Mouse (Mus musculus): ENCODE data around the gene Fpgt. TPM values are rescaled to one million over a fixed set of nuclear protein-coding genes. Genes with fewer than 3 reads are reported as not detected.

The Fpgt gene
- polyA plus RNA-seq, 2 experiments, result 12.1 to 16.5 TPM

DNA sequence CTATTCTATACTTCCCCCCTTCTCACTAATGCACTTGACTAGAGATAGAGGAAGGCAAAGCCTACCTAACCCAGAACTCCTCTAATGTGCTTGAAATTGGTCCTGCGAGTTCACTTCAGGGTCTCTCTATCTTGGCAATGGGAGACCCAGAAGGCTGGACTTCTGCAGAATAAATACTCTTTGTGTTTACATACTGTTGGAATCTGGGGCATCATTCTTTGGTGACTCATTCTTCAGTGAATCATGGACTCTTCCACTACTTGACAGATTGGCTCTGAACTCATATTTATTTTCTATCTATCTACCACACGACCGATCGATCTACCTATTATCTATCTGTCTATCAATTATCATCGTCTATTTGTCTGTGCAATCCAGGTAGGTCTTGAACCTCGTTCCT, 1.1 kb downstream of the Fpgt start:
- 92% methylated on average over 6 of the region's 6 CpGs for WGBS
- ATAC-seq (ENCODE audit: low FRiP score, low read depth), result no peak
- H3K4me3 ChIP-seq (replicated peaks; ENCODE audit: low read length), result peak overlapping the region; percentile 64

DNA sequence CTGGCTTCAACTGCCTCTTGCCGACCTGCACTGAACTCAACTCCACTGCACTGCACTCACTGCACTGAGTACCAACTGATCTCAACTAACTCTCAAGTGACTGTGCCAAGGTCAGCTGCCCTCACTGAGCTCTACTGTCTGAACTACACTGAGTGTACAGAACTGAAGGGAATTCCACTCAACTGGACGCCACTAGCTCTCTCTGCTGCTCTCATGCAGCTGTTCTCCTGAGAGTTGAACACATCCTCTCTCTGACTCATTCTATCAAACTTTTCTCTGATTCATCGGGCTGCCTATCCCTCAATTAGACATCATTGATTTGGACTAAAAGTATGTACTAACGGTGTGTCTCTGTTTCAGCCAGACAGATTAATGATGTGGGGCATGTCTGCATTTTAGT, 15.3 kb downstream of the Fpgt start:
- Histone ChIP-seq H3K36me3 (ENCODE audit: control insufficient read depth, insufficient read depth, low read length) (no peaks in the 10 kb centered on the region), H3K27ac (replicated peaks; ENCODE audit: low read depth, low read length) (no peak overlapping the region), H3K4me1 (ENCODE audit: control insufficient read depth, insufficient read depth, low read length) (no peaks in the 10 kb centered on the region), H3K4me3 (replicated peaks; ENCODE audit: low read length) (no peak overlapping the region), H3K9ac (ENCODE audit: low read depth, low read length, severe bottlenecking) (no peak overlapping the region), H3K4me2 (replicated peaks; ENCODE audit: low read depth, low read length, severe bottlenecking) (no peak overlapping the region), H3K27me3 (ENCODE audit: control insufficient read depth, insufficient read depth, low read length) (no peaks in the 10 kb centered on the region), H3K9me3 (ENCODE audit: control insufficient read depth, low read length) (no peaks in the 10 kb centered on the region)
- WGBS, result 83% methylated on average over 4 of the region's 4 CpGs
- DNase-seq (ENCODE audit: low spot score) (no peak), ATAC-seq (ENCODE audit: low FRiP score, low read depth) (no peak)
- no peak for TF ChIP-seq POLR2A (IDR thresholded peaks at IDR 0.05; ENCODE audit: borderline replicate concordance, extremely low read depth, insufficient read depth, insufficient read length)

More for the DNA sequence above, 1.1 kb downstream of the Fpgt start:
- H3K27me3 ChIP-seq (ENCODE audit: control insufficient read depth, insufficient read depth, low read length), result no peaks in the 10 kb centered on the region
- no peak overlapping the region for H3K9ac ChIP-seq (ENCODE audit: low read depth, low read length, severe bottlenecking)
- H3K27ac ChIP-seq (replicated peaks; ENCODE audit: low read depth, low read length), result no peak overlapping the region
- no peaks in the 10 kb centered on the region for H3K9me3 ChIP-seq (ENCODE audit: control insufficient read depth, low read length)
- no peak for DNase-seq (ENCODE audit: low spot score)
- H3K4me1 ChIP-seq (ENCODE audit: control insufficient read depth, insufficient read depth, low read length), result 0 out of 2 replicates have a peak, but pooled peaks cover 2% of the 10 kb centered on the region
- peak overlapping the region; percentile 67 for H3K4me2 ChIP-seq (replicated peaks; ENCODE audit: low read depth, low read length, severe bottlenecking)
- H3K36me3 ChIP-seq (ENCODE audit: control insufficient read depth, insufficient read depth, low read length), result peaks cover 16% of the 10 kb centered on the region
- TF ChIP-seq POLR2A (IDR thresholded peaks at IDR 0.05; ENCODE audit: borderline replicate concordance, extremely low read depth, insufficient read depth, insufficient read length), result no peak

DNA sequence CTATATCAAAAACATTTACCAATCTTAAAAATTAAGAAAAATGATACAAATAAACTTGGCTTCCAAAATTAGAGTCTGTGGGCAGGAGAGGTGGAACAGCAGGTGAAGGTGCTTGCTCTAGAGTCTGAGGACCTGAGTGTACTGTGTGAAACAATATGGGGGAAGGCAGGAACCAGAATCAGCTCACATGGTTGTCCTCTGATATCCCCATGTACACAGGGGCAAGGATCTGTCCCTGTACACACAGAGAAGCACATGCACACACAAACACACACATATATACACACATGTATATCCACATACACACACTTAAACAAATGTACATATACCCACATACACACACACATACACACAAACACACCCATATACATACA, 33.8 kb downstream of the Fpgt start:
- Histone ChIP-seq H3K9me3 (ENCODE audit: control insufficient read depth, low read length) (no peaks in the 10 kb centered on the region), H3K4me1 (ENCODE audit: control insufficient read depth, insufficient read depth, low read length) (no peaks in the 10 kb centered on the region), H3K36me3 (ENCODE audit: control insufficient read depth, insufficient read depth, low read length) (no peaks in the 10 kb centered on the region), H3K4me2 (replicated peaks; ENCODE audit: low read depth, low read length, severe bottlenecking) (no peak overlapping the region), H3K9ac (ENCODE audit: low read depth, low read length, severe bottlenecking) (no peak overlapping the region), H3K27me3 (ENCODE audit: control insufficient read depth, insufficient read depth, low read length) (no peaks in the 10 kb centered on the region), H3K27ac (replicated peaks; ENCODE audit: low read depth, low read length) (no peak overlapping the region), H3K4me3 (replicated peaks; ENCODE audit: low read length) (no peak overlapping the region)
- DNase-seq (ENCODE audit: low spot score) (no peak), ATAC-seq (ENCODE audit: low FRiP score, low read depth) (no peak)
- no peak for TF ChIP-seq POLR2A (IDR thresholded peaks at IDR 0.05; ENCODE audit: borderline replicate concordance, extremely low read depth, insufficient read depth, insufficient read length)

DNA sequence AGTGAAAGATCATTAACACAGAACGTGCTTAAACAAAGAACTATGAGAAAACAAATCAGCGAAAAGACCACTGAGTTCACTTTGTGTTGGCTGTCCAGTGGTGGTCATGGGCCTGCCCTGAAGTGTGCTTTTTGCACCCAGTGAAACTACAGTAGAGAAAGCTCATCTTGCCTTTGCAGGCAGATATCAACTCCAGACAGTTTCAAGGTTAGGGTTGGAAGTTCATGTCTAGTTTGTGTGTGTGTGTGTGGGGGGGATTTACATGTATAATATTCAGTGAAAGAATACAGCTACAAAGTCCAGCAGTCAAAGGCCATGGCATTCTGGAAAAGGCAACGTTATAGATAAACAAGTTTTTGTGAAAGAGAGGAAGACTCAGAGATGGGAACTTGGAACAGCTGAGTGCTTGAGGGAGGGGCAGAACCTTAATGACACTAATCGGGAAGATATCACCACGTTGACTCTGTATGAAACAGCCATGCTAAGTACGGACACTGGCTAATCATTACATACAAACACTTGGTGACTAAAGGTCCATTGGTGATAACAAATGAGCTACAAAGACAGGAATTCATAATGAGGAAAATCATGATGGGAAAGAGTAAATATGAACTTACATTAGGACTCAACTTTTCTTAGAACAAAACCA, 34.3 kb downstream of the Fpgt start:
- Histone ChIP-seq H3K4me1 (ENCODE audit: control insufficient read depth, insufficient read depth, low read length) (no peaks in the 10 kb centered on the region), H3K9me3 (ENCODE audit: control insufficient read depth, low read length) (no peaks in the 10 kb centered on the region), H3K4me3 (replicated peaks; ENCODE audit: low read length) (no peak overlapping the region), H3K9ac (ENCODE audit: low read depth, low read length, severe bottlenecking) (no peak overlapping the region), H3K27me3 (ENCODE audit: control insufficient read depth, insufficient read depth, low read length) (no peaks in the 10 kb centered on the region), H3K27ac (replicated peaks; ENCODE audit: low read depth, low read length) (no peak overlapping the region), H3K36me3 (ENCODE audit: control insufficient read depth, insufficient read depth, low read length) (no peaks in the 10 kb centered on the region), H3K4me2 (replicated peaks; ENCODE audit: low read depth, low read length, severe bottlenecking) (no peak overlapping the region)
- DNase-seq (ENCODE audit: low spot score) (no peak), ATAC-seq (ENCODE audit: low FRiP score, low read depth) (no peak)
- WGBS, result 75% methylated on average over 6 of the region's 6 CpGs
- no peak for TF ChIP-seq POLR2A (IDR thresholded peaks at IDR 0.05; ENCODE audit: borderline replicate concordance, extremely low read depth, insufficient read depth, insufficient read length)

DNA sequence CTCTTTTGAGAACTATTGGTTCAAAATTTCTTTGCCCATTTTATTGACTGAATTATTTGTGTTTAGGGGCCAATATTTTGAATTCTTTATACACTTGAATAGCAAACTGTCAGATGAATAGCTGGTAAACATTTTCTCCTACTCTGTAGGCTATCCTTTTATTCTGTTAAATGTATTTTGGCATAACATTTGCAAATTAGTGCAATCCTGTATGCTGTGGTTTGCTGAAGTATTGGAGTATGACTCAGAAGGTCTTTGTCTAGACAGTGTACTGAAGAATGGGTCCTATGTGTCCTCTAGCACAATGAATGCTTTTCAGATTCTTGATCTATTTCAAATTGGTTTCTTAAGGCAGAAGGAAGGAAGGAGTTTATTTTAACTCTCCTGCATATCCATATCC, 35.6 kb downstream of the Fpgt start:
- no peak for TF ChIP-seq POLR2A (IDR thresholded peaks at IDR 0.05; ENCODE audit: borderline replicate concordance, extremely low read depth, insufficient read depth, insufficient read length)
- Histone ChIP-seq H3K9me3 (ENCODE audit: control insufficient read depth, low read length) (no peaks in the 10 kb centered on the region), H3K36me3 (ENCODE audit: control insufficient read depth, insufficient read depth, low read length) (no peaks in the 10 kb centered on the region), H3K27me3 (ENCODE audit: control insufficient read depth, insufficient read depth, low read length) (no peaks in the 10 kb centered on the region), H3K4me2 (replicated peaks; ENCODE audit: low read depth, low read length, severe bottlenecking) (no peak overlapping the region), H3K4me1 (ENCODE audit: control insufficient read depth, insufficient read depth, low read length) (no peaks in the 10 kb centered on the region), H3K4me3 (replicated peaks; ENCODE audit: low read length) (no peak overlapping the region), H3K9ac (ENCODE audit: low read depth, low read length, severe bottlenecking) (no peak overlapping the region), H3K27ac (replicated peaks; ENCODE audit: low read depth, low read length) (no peak overlapping the region)
- no peak for DNase-seq (ENCODE audit: low spot score)
- no peak for ATAC-seq (ENCODE audit: low FRiP score, low read depth)

DNA sequence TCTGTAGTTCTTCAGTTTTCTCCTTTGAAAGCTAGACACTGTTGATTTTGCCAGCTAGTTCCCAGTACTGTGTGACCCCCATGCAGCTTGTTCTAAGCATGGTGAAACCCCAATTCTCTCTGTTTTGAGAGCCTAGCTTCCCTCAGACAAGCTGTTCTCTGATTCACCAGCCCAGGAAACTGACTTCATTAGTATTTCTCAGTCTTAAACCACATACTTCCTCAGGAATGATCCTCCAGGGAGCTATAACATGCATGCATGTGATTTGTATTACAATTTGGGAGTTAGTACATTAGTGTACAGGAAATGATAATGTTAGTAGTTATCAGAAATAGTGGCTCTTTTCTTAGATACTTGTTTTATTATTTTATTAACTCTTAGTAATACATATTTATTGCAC, 36.6 kb downstream of the Fpgt start:
- DNase-seq (ENCODE audit: low spot score), result no peak
- no peaks in the 10 kb centered on the region for H3K36me3 ChIP-seq (ENCODE audit: control insufficient read depth, insufficient read depth, low read length)
- no peak for ATAC-seq (ENCODE audit: low FRiP score, low read depth)
- no peak overlapping the region for H3K27ac ChIP-seq (replicated peaks; ENCODE audit: low read depth, low read length)
- H3K4me1 ChIP-seq (ENCODE audit: control insufficient read depth, insufficient read depth, low read length), result no peaks in the 10 kb centered on the region
- H3K4me3 ChIP-seq (replicated peaks; ENCODE audit: low read length), result no peak overlapping the region
- no peak overlapping the region for H3K4me2 ChIP-seq (replicated peaks; ENCODE audit: low read depth, low read length, severe bottlenecking)
- no peaks in the 10 kb centered on the region for H3K27me3 ChIP-seq (ENCODE audit: control insufficient read depth, insufficient read depth, low read length)
- H3K9me3 ChIP-seq (ENCODE audit: control insufficient read depth, low read length), result no peaks in the 10 kb centered on the region
- no peak overlapping the region for H3K9ac ChIP-seq (ENCODE audit: low read depth, low read length, severe bottlenecking)
- no peak for TF ChIP-seq POLR2A (IDR thresholded peaks at IDR 0.05; ENCODE audit: borderline replicate concordance, extremely low read depth, insufficient read depth, insufficient read length)
